Mouse (Mus musculus): ENCODE measurements around the gene Cep112.
"Not testable (repeated sequence)": the region's sequence is repeated elsewhere in the genome, so short reads cannot be mapped to it uniquely, and the experiment has no call there.

Cep112 gene

DNA sequence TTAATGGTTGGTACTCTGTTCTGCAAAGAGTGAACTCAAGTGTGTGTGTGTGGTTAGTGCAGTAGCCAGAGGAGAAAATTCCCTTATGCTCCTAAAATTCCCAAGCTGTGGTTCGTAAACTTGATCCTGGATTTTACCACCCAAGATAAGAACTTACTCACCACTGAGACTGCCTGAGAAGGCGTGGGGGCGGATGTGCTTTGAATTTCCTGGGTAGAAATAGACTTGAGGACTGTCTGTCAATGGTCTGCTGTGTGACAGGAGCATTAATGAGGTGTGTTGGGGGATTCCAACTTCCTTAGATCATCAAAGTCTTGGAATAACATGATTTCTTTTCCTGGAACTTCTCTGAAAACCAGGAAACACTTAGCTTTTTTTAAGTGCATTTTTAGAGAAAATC is 374.7 kb downstream of the Cep112 start:
- no peak for DNase-seq (ENCODE audit: low read depth)

DNA sequence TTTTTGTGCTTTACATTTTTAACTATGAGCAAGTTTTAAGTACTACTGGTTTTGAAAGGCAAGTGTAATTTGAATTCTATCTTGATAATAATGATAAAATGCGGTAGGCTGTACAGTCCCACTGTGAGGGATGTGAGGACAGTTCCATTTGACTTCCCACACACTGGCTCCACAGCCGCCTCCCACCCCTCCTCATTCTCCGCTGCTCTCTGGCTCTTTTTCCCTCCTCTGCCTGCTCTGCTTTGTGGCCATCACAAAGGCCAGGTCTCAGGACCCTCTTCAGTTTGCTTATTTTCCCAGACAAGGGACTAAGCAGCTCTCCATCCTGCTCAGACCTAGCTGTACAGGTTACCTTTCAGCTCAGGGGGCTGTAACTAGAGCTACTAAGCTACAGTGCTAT is 379.0 kb downstream of the Cep112 start:
- DNase-seq (ENCODE audit: low read depth), result no peak

GRCm38 (mm10) chr11:108805947-108806346 is 381.0 kb downstream of the Cep112 start:
- DNase-seq (ENCODE audit: low read depth), result no peak

- no peak for DNase-seq (ENCODE audit: low read depth)
Observed at GRCm38 (mm10) chr11:108809626-108810025, 384.6 kb downstream of the Cep112 start.

DNA sequence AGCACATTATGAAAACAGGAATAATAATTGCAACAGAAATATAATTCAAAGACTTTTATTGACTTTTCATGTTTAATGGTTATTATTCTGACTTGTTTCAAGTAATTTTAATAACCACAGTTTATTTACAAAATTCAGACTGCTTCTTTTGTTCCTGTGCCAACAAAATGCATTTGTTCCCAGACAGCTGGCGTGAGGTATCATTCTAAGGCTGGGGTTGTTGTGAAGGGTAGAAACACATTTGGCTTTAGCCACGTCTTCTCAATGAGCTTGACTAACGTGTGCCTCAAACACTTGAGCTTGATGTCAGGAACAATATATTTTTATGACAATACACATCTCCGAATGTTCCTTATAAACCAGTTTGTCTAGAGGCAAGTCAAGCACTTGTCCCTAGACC is 396.8 kb downstream of the Cep112 start:
- DNase-seq (ENCODE audit: low read depth), result no peak

- no peak for DNase-seq (ENCODE audit: low read depth)
Observed at GRCm38 (mm10) chr11:108822257-108822656, 397.3 kb downstream of the Cep112 start.

DNA sequence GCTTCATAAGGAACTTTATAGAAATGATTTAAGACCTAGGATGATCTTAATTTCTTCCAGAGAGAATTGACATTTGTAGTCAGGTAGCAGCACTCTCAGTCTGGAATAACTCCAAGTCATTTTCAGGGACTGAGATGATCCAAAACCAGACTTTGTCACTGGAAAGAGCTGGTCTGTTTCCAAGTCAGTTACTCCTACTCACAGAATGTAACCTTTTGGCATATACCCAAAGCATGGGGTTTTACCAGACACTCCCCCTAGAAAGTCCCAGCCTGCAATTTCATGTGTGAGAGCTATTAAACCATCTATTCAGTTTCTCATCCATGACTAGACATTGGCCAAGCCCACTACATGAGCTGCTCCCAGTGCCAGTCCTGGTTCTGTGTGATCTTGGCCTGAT is 402.3 kb downstream of the Cep112 start:
- DNase-seq (ENCODE audit: low read depth), result no peak

DNA sequence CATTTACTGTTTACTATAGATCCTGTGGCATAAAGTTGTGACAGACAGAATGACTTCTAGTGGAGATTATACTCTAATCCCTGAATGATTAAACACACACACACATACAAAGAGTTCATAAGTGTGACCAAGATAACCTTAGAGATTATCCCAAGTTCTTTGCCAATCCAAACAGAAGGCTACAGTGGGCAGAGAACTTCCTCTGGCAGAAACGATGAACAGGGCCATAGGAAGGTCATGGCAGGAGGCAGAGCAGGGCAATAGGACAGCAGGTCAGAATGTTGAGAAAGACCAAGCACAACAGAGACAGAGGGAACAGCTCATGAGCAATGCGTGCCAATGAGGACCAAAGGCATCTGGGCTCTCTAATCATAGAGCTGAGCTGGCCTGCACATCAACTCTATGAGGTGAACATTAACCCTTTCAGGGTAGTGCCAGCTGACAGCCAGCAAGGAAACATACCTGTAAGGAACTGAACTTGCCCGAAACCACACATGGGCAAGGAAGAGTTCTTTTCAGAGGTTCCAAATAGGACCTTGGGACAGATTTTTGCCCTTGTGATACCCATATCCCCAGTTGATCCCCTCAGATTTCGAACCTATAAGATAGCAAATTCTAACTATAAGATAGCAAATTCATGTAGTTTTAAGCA is 403.5 kb downstream of the Cep112 start:
- DNase-seq (ENCODE audit: low read depth), result no peak

- DNase-seq (ENCODE audit: low read depth), result no peak
Observed at GRCm38 (mm10) chr11:108836706-108837105, 411.7 kb downstream of the Cep112 start.

- no peak for DNase-seq (ENCODE audit: low read depth)
Observed at GRCm38 (mm10) chr11:108840195-108840594, 415.2 kb downstream of the Cep112 start.

GRCm38 (mm10) chr11:108842765-108843164 is 417.8 kb downstream of the Cep112 start:
- DNase-seq (ENCODE audit: low read depth), result no peak

DNA sequence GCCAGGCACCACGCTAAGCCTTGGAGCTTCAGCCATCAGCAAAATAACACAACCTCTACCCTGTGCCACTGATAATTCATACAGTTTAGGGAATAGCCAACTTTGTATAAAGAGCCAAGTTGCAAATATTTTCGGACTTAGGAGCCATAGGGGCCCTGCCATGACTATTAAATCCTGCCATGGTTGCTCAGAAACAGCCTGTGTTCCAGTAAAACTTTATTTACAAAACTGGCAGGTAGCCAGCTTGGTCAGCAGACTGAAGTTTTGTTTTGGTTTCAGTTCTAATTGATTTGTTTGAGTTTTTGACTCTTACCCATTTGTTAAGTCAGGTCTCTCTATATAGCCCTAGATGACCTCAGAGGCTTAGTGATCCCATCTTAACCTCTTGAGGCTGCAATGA is 421.0 kb downstream of the Cep112 start:
- no peak for DNase-seq (ENCODE audit: low read depth)

DNA sequence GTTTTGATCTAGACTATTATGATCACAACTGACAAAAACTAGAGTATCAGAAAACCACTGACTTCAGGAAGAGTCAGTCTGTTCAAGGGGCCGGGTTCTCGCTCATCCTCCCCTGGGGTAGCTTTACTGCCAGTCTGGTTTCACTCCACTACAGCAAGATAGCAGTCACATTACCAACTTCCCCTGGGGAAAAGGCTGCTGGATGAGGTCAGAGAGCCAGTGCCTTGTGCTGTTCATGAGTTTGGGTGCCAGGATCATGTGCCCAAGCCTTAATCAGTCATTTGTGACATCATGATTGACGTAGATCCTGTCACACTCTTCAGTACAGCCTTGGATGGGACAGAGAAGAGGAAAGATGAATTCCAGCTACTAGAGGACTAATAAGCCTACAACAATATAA is 421.5 kb downstream of the Cep112 start:
- DNase-seq (ENCODE audit: low read depth), result no peak

DNA sequence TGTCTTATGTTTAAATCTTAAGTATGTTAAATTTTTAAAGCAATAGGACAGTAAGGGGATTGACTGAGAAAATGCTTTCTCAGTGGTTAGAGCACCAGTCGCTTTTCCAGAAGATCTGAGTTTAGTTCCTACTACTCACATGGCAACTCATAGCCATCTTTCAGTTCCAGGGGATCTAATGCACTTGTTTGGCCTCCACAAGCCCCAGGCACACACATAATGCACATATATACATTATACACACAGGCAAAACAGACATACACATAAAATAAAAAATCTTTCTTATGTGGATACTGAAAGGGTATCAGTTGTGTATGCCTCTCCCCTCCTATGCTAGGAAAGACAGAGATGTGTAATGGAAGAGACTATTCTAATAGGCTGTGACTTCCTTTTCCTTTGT is 426.8 kb downstream of the Cep112 start:
- no peak for DNase-seq (ENCODE audit: low read depth)

DNA sequence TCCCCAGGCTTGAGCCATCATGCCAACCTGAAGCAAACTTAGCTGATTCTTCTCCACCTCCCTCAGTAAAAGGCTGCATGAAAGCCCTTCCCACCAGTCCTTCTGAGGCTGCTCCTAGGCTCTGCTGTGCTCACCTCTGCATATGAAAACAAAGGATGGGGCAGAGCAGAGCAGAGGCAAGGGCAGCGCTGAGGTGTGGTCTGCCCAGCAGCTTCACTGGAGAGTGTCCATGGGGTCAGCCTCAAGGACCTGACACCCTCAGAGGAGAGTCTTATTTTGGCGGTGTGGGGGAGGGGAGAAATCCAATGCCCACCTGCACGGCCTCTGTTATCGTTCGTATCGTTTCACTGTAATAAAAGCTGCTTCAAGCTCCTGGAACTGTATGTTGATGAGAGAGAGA is 432.3 kb downstream of the Cep112 start:
- no peak for DNase-seq (ENCODE audit: low read depth)

DNA sequence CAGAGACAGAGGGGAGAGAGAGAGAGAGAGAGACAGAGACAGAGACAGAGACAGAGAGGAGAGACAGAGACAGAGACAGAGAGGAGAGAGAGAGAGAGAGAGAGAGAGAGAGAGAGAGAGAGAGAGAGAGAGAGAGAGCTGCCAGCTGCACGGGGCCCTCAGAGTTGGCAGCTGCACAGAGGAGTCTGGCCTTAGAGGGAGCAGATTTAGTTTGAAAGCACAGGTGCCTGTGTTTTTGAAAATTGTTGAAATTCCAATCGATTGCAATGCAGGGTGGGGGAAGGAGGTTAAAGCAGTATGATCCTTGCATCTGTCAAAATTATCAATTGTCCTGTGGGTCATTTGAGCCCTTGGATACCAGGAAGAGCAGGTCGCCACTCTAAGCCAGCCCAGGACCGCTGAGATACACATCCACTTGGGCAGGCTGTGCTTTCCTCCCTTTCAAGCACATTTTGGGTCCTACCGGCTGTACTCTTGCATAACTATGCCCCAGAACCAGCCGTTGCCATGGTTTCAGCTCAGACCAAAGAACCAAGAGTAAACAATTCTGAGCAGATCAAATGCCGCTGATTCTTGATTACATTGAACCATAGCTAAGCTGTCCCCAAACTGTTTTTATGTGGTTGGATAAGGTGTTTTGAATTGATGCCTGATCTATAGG is 432.8 kb downstream of the Cep112 start:
- DNase-seq (ENCODE audit: low read depth), result no peak

GRCm38 (mm10) chr11:108858339-108858804 is 433.4 kb downstream of the Cep112 start:
- no peak for DNase-seq (ENCODE audit: low read depth)

DNA sequence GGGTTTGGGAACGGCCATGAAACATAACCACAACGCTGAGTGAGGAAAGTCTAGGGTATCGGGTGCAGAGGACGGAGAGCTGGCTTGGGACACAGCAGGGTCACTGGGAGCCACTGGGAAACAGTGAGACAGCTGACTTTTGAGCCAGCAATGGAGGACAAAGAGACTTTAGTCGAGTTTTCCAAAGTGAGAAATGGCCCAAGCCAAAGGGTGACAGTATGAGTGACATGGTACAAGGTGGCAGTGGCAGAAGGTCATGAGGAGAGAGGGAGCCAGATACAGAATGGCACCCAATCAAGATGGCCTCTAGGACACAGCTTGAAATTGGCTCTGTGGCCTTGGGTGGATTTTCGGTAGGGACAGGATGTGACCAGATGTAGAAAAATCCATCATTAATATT is 433.9 kb downstream of the Cep112 start:
- DNase-seq (ENCODE audit: low read depth), result no peak

- DNase-seq (ENCODE audit: low read depth), result no peak
Observed at GRCm38 (mm10) chr11:108862360-108862759, 437.4 kb downstream of the Cep112 start.

DNA sequence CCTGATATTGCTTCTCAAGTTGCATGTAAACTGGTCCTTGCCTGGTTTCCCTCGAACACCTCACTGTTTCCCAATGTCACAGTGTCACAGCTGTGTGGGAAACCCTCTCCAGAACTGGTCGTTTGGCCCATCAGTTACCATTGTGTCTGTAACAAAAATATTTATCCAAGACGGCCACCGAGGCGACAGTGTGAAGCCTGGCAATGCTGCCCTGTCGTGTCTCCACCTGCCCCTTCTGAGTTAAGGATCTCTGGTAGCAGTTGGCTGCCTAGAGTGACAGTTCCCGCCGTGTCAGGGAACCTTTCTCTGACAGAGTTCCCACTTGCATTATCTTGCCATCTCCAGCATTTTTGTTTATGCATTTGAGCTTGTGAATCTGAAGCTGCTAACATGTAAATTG is 440.8 kb downstream of the Cep112 start:
- DNase-seq (ENCODE audit: low read depth), result no peak

DNA sequence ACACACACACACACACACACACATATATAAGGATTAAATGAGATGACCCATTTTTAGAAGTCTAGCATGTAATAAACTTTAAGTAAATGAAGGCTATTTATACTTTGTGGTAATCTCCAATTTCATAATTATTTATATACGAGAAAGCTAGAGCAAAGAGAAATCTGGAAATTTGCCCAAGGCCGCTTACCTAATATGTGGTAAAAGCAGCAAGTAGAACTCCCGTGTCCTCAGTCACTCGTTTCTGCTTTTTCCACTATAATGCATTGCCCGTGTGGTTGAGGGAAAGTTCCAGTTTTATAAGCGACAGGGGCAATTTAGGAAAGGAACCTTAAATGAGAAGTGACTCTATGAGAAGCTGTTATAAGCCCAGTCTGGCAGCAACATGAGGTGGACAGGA is 442.5 kb downstream of the Cep112 start:
- DNase-seq (ENCODE audit: low read depth), result peak; percentile 8

- not testable (repeated sequence) for DNase-seq (ENCODE audit: low read depth)
Observed at GRCm38 (mm10) chr11:108871284-108871683, 446.3 kb downstream of the Cep112 start.

DNA sequence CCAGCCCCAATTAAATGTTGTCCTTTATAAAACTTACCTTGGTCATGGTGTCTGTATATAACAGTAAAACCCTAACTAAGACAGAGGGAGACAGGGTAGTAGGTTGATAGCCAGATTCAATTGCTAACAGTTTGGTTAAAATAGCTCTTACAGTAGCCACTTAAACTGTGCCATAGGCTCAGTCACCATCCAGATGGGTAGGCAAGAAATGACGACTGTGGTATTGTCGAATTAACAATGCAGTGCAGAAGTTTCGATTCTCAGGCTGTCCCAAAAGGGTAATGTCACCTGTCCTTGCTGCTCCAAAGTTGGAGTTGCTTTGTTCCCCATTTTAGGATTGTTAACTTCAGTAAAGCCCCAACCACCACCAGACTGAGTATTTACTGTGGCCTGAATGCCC is 446.8 kb downstream of the Cep112 start:
- DNase-seq (ENCODE audit: low read depth), result no peak

DNA sequence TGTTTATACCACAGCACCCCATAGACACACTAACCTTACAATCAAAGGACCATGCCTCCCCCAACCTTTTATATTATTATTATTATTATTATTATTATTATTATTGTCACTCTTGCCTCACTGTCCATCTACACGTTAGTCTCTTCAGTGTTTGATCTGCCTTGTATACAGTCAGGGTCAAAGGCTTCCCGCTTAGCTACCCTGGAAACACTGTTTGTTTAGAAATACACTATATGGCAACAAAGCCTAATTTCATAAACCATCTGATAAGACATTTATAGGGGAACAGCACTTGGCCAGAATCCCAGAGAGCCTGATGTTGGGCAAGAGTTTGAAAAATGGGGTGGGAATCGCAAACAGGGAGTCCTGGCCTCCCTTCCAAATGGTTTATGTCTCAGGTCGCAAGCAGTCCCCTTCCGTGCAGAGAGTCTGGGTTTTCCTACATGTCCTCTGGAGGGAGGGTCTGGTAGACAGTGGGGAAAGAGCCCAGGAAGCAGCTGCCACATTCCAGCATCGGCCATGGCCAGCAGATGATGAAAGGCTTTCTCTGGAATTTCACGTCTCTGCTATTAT is 451.7 kb downstream of the Cep112 start:
- DNase-seq (ENCODE audit: low read depth), result no peak

Measured in 416B (cell line).